Mouse (Mus musculus): ENCODE results near the gene Galnt7. TPM values are rescaled to one million over a fixed set of nuclear protein-coding genes. Genes with fewer than 3 reads are reported as not detected.

Gene Galnt7
- total and polyA plus RNA-seq, 3 experiments = 2.7 to 31.2 (median 19.0) TPM

GRCm38 (mm10) chr8:57656446-57656845, 3.6 kb upstream of the Galnt7 start:
- H3K4me3 ChIP-seq (ENCODE audit: low read depth, low read length) = no peak overlapping the region
- no peak for ATAC-seq (ENCODE audit: extremely low read depth, insufficient number of reproducible peaks, low FRiP score, poor library complexity, severe bottlenecking)
- no peaks in the 10 kb centered on the region for H3K36me3 ChIP-seq (replicated peaks)
- H3K27me3 ChIP-seq (ENCODE audit: insufficient read depth, low read length) = peaks cover 3% of the 10 kb centered on the region; the same call in 1 of the 2 replicates
- no peaks in the 10 kb centered on the region for H3K9me3 ChIP-seq (replicated peaks)
- H3K4me1 ChIP-seq (ENCODE audit: insufficient read depth, low read depth, low read length) = peaks cover 23% of the 10 kb centered on the region
- no peak for TF ChIP-seq CTCF (IDR thresholded peaks at IDR 0.05; ENCODE audit: low read depth, low read length)
- no peak for DNase-seq (ENCODE audit: low spot score)

GRCm38 (mm10) chr8:57654146-57654545, 1.3 kb upstream of the Galnt7 start:
- H3K36me3 ChIP-seq (replicated peaks) = no peaks in the 10 kb centered on the region
- no peaks in the 10 kb centered on the region for H3K9me3 ChIP-seq (replicated peaks)
- H3K4me3 ChIP-seq (ENCODE audit: low read depth, low read length) = peak overlapping the region; percentile 88; the same call in 1 of the 2 replicates
- no peak for TF ChIP-seq GATA1 (IDR thresholded peaks at IDR 0.05; ENCODE audit: borderline replicate concordance, low read length)
- no peak for TF ChIP-seq CTCF (IDR thresholded peaks at IDR 0.05; ENCODE audit: low read depth, low read length)
- TF ChIP-seq POLR2AphosphoS5 (IDR thresholded peaks at IDR 0.05; ENCODE audit: insufficient replicate concordance, low read depth, low read length) = no peak
- H3K4me1 ChIP-seq (ENCODE audit: insufficient read depth, low read depth, low read length) = peaks cover 35% of the 10 kb centered on the region
- no peak for ATAC-seq (ENCODE audit: extremely low read depth, insufficient number of reproducible peaks, low FRiP score, poor library complexity, severe bottlenecking)
- H3K27me3 ChIP-seq (ENCODE audit: insufficient read depth, low read length) = no peaks in the 10 kb centered on the region
- no peak for DNase-seq (ENCODE audit: low spot score)

DNA sequence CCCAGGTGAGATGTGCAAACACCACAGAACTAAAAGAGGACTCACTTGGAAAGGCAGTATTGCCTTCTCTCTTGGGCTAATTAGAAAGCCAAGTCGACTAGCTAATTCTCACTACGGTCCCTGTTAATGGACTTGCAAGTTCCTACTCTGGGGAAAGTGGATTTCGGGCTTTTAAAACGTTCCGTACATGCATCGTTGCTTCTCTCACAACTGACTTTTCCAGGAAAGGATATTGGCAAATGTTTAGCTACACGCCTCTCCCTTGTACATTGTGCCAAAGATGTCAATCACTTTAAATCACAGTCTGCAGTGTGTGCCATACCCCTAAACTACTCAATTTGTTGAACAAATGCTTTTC, 915 bp upstream of the Galnt7 start:
- TF ChIP-seq TAL1 (conservative IDR thresholded peaks at IDR 0.05; ENCODE audit: low read depth, low read length) (no peak), GATA1 (IDR thresholded peaks at IDR 0.05; ENCODE audit: borderline replicate concordance, low read length) (no peak), POLR2AphosphoS5 (IDR thresholded peaks at IDR 0.05; ENCODE audit: insufficient replicate concordance, low read depth, low read length) (no peak), GATA2 (IDR thresholded peaks at IDR 0.05; ENCODE audit: borderline replicate concordance, low read depth, low read length) (no peak), CTCF (IDR thresholded peaks at IDR 0.05; ENCODE audit: low read depth, low read length) (no peak)
- DNase-seq (ENCODE audit: low spot score) = no peak
- H3K27me3 ChIP-seq (ENCODE audit: insufficient read depth, low read length) = no peaks in the 10 kb centered on the region
- peaks cover 39% of the 10 kb centered on the region for H3K4me1 ChIP-seq (ENCODE audit: insufficient read depth, low read depth, low read length)
- peak overlapping the region; percentile 88; the same call in 1 of the 2 replicates for H3K4me3 ChIP-seq (ENCODE audit: low read depth, low read length)
- H3K9me3 ChIP-seq (replicated peaks) = no peaks in the 10 kb centered on the region
- no peak for ATAC-seq (ENCODE audit: extremely low read depth, insufficient number of reproducible peaks, low FRiP score, poor library complexity, severe bottlenecking)
- no peaks in the 10 kb centered on the region for H3K36me3 ChIP-seq (replicated peaks)

DNA sequence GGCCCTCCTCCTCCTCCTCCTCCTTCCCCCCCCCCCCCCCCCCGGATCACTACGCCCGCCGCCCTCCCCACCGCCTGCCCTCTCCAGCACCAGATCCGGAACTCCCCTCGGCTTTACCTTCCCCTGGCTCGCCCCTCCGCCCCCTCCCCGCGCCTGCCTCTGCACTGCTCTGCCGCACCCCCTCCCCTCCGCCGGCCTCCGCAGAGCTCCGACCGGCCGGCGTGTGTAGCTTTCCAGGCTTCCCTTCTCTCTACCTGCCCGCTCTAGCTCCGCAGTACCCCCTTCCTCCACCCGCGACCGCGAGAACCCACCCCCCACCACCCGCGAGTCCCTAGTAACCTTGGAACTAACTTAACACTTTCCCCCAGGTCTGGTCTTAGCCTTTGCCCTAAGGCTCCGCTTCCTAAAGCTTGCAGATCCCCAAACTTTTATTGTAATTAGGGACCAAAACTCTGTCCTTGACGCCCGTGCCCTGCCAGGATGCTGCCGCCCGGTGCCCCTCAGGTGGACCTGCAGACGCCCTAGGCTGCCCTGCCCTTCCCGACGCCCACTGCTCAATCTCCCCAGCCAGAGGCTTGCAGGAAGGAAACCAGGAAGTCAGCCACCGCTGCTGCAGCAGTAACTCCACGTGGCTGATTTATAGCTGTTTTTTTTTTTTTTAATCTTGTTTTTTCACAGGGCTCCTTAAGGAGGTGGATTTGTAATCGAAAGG, 380 bp upstream of the Galnt7 start:
- H3K4me1 ChIP-seq (ENCODE audit: insufficient read depth, low read depth, low read length) = peaks cover 44% of the 10 kb centered on the region
- DNase-seq (ENCODE audit: low spot score) = peak; percentile 64
- TF ChIP-seq POLR2AphosphoS5 (IDR thresholded peaks at IDR 0.05; ENCODE audit: insufficient replicate concordance, low read depth, low read length) (no peak), TAL1 (conservative IDR thresholded peaks at IDR 0.05; ENCODE audit: low read depth, low read length) (no peak), GATA1 (IDR thresholded peaks at IDR 0.05; ENCODE audit: borderline replicate concordance, low read length) (no peak), GATA2 (IDR thresholded peaks at IDR 0.05; ENCODE audit: borderline replicate concordance, low read depth, low read length) (no peak), CTCF (IDR thresholded peaks at IDR 0.05; ENCODE audit: low read depth, low read length) (no peak)
- H3K4me3 ChIP-seq (ENCODE audit: low read depth, low read length) = peak overlapping the region; percentile 88
- peak; percentile 38; the same call in 1 of the 2 replicates for ATAC-seq (ENCODE audit: extremely low read depth, insufficient number of reproducible peaks, low FRiP score, poor library complexity, severe bottlenecking)
- peaks cover 1% of the 10 kb centered on the region for H3K36me3 ChIP-seq (replicated peaks)
- no peaks in the 10 kb centered on the region for H3K9me3 ChIP-seq (replicated peaks)
- H3K27me3 ChIP-seq (ENCODE audit: insufficient read depth, low read length) = no peaks in the 10 kb centered on the region

DNA sequence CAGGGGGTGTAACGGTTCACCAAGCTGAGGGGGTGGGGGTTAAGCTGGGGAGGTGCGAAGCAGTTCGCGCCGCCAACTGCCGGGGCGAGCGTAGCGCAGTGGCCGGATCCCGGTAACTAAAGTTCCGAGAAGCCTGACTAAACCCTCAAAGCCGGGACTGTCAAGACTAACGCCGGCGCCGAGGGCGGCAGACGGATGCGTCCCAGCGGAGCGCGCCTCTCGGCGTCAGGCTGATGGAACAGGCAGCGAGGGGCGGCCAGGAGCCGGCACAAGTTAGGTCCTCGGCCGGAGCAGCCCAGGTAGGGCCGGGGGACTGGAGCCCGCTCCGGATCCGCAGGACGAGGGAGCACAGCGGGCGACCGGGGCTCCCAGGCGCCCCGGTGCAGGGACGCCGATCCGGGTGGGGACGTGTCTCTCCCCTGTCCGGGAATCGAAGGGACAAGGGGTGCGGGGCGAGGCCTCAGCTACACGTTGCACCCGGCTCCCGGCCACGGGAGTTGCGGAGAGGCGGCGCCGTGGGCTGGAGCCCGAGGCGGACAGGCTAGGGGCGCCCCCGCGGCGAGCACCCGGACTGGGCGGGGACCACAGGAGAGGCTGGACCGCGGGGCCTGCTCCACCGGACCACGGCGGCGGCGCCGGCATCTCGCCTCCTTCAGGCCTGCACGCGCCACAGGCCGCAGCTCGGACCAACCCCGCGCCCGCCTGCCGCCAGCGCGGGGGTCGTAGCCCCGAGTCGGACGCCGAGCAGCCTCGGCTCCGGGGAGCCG, 960 bp downstream of the Galnt7 start:
- 0 out of 2 replicates have a peak, but pooled peaks have one; percentile 9 for ATAC-seq (ENCODE audit: extremely low read depth, insufficient number of reproducible peaks, low FRiP score, poor library complexity, severe bottlenecking)
- Histone ChIP-seq H3K9me3 (replicated peaks) (no peaks in the 10 kb centered on the region), H3K4me3 (ENCODE audit: low read depth, low read length) (peak overlapping the region; percentile 88), H3K36me3 (replicated peaks) (peaks cover 7% of the 10 kb centered on the region), H3K27me3 (ENCODE audit: insufficient read depth, low read length) (no peaks in the 10 kb centered on the region), H3K4me1 (ENCODE audit: insufficient read depth, low read depth, low read length) (peaks cover 55% of the 10 kb centered on the region)
- TF ChIP-seq GATA1 (IDR thresholded peaks at IDR 0.05; ENCODE audit: borderline replicate concordance, low read length) (no peak), TAL1 (conservative IDR thresholded peaks at IDR 0.05; ENCODE audit: low read depth, low read length) (no peak), POLR2AphosphoS5 (IDR thresholded peaks at IDR 0.05; ENCODE audit: insufficient replicate concordance, low read depth, low read length) (no peak), CTCF (IDR thresholded peaks at IDR 0.05; ENCODE audit: low read depth, low read length) (no peak), GATA2 (IDR thresholded peaks at IDR 0.05; ENCODE audit: borderline replicate concordance, low read depth, low read length) (no peak)
- peak; percentile 50 for DNase-seq (ENCODE audit: low spot score)

- TF ChIP-seq GATA2 (IDR thresholded peaks at IDR 0.05; ENCODE audit: borderline replicate concordance, low read depth, low read length) = no peak
- TF ChIP-seq GATA1 (IDR thresholded peaks at IDR 0.05; ENCODE audit: borderline replicate concordance, low read length) = no peak
- TF ChIP-seq CTCF (IDR thresholded peaks at IDR 0.05; ENCODE audit: low read depth, low read length) = no peak
- TF ChIP-seq POLR2AphosphoS5 (IDR thresholded peaks at IDR 0.05; ENCODE audit: insufficient replicate concordance, low read depth, low read length) = no peak
- TF ChIP-seq TAL1 (conservative IDR thresholded peaks at IDR 0.05; ENCODE audit: low read depth, low read length) = no peak
- Histone ChIP-seq H3K27me3 (ENCODE audit: insufficient read depth, low read length) (no peaks in the 10 kb centered on the region), H3K4me1 (ENCODE audit: insufficient read depth, low read depth, low read length) (peaks cover 57% of the 10 kb centered on the region), H3K4me3 (ENCODE audit: low read depth, low read length) (peak overlapping the region; percentile 88), H3K36me3 (replicated peaks) (peaks cover 8% of the 10 kb centered on the region), H3K9me3 (replicated peaks) (no peaks in the 10 kb centered on the region)
- no peak for DNase-seq (ENCODE audit: low spot score)
- no peak for ATAC-seq (ENCODE audit: extremely low read depth, insufficient number of reproducible peaks, low FRiP score, poor library complexity, severe bottlenecking)
Measured at GRCm38 (mm10) chr8:57651357-57651688, 1.5 kb downstream of the Galnt7 start.

Data from G1E (cell line).